Mouse (Mus musculus): Measurements from ENCODE around the gene Tnxb. TPM values are rescaled to one million over a fixed set of nuclear protein-coding genes. Genes with fewer than 3 reads are reported as not detected.
A peak's percentile ranks its signal among the peaks of the same experiment; 100 is the strongest.

Gene Tnxb
- polyA plus RNA-seq, 1 experiment from 2014 or later, result 0.04 TPM

- peaks cover 73% of the 10 kb centered on the region for H3K27me3 ChIP-seq (ENCODE audit: insufficient read depth, poor library complexity, severe bottlenecking)
- peak overlapping the region; percentile 47; the same call in 1 of the 2 replicates for H3K27ac ChIP-seq
- no peaks in the 10 kb centered on the region for H3K9me3 ChIP-seq
- peak overlapping the region; percentile 52 for H3K4me3 ChIP-seq
- H3K36me3 ChIP-seq, result no peaks in the 10 kb centered on the region
- WGBS, result 11% methylated on average over 93 of the region's 93 CpGs
- DNase-seq (ENCODE audit: low spot score), result no peak
- H3K4me1 ChIP-seq, result peaks cover 38% of the 10 kb centered on the region
Measured at GRCm38 (mm10) chr17:34671151-34672066, 1.1 kb downstream of the Tnxb start.

- no peaks in the 10 kb centered on the region for H3K9me3 ChIP-seq
- peaks cover 41% of the 10 kb centered on the region for H3K4me1 ChIP-seq
- no peak for DNase-seq (ENCODE audit: low spot score)
- peak overlapping the region; percentile 52 for H3K4me3 ChIP-seq
- peaks cover 82% of the 10 kb centered on the region for H3K27me3 ChIP-seq (ENCODE audit: insufficient read depth, poor library complexity, severe bottlenecking)
- 30% methylated on average over 49 of the region's 49 CpGs for WGBS
- H3K36me3 ChIP-seq, result no peaks in the 10 kb centered on the region
- no peak overlapping the region for H3K27ac ChIP-seq
Measured at GRCm38 (mm10) chr17:34672246-34672792, 2.0 kb downstream of the Tnxb start.

GRCm38 (mm10) chr17:34673139-34673538, 2.8 kb downstream of the Tnxb start:
- Histone ChIP-seq H3K36me3 (no peaks in the 10 kb centered on the region), H3K4me1 (peaks cover 41% of the 10 kb centered on the region), H3K27ac (no peak overlapping the region), H3K4me3 (no peak overlapping the region), H3K27me3 (ENCODE audit: insufficient read depth, poor library complexity, severe bottlenecking) (peaks cover 90% of the 10 kb centered on the region), H3K9me3 (no peaks in the 10 kb centered on the region)
- no peak for DNase-seq (ENCODE audit: low spot score)
- 78% methylated on average over 7 of the region's 7 CpGs for WGBS

- 39% methylated on average over 11 of the region's 11 CpGs for WGBS
- no peak for DNase-seq (ENCODE audit: low spot score)
- Histone ChIP-seq H3K27me3 (ENCODE audit: insufficient read depth, poor library complexity, severe bottlenecking) (peaks cover 97% of the 10 kb centered on the region), H3K4me3 (no peak overlapping the region), H3K27ac (no peak overlapping the region), H3K36me3 (no peaks in the 10 kb centered on the region), H3K4me1 (peaks cover 43% of the 10 kb centered on the region), H3K9me3 (no peaks in the 10 kb centered on the region)
Measured at GRCm38 (mm10) chr17:34674524-34675204, 4.3 kb downstream of the Tnxb start.

- H3K9me3 ChIP-seq, result no peaks in the 10 kb centered on the region
- H3K27ac ChIP-seq, result peak overlapping the region; percentile 36; the same call in 1 of the 2 replicates
- WGBS, result 54% methylated on average over 13 of the region's 13 CpGs
- no peak for DNase-seq (ENCODE audit: low spot score)
- H3K4me1 ChIP-seq, result peaks cover 50% of the 10 kb centered on the region
- H3K27me3 ChIP-seq (ENCODE audit: insufficient read depth, poor library complexity, severe bottlenecking), result peaks cover 97% of the 10 kb centered on the region
- H3K4me3 ChIP-seq, result no peak overlapping the region
- H3K36me3 ChIP-seq, result no peaks in the 10 kb centered on the region
Measured at GRCm38 (mm10) chr17:34675205-34676092, 5.1 kb downstream of the Tnxb start.

GRCm38 (mm10) chr17:34676093-34676460, 5.7 kb downstream of the Tnxb start:
- H3K27ac ChIP-seq, result no peak overlapping the region
- no peak for DNase-seq (ENCODE audit: low spot score)
- no peaks in the 10 kb centered on the region for H3K36me3 ChIP-seq
- no peak overlapping the region for H3K4me3 ChIP-seq
- no peaks in the 10 kb centered on the region for H3K9me3 ChIP-seq
- H3K4me1 ChIP-seq, result peaks cover 48% of the 10 kb centered on the region
- WGBS, result 73% methylated on average over 6 of the region's 6 CpGs
- peaks cover 94% of the 10 kb centered on the region for H3K27me3 ChIP-seq (ENCODE audit: insufficient read depth, poor library complexity, severe bottlenecking)

GRCm38 (mm10) chr17:34676671-34677070, 6.3 kb downstream of the Tnxb start:
- no peaks in the 10 kb centered on the region for H3K9me3 ChIP-seq
- H3K36me3 ChIP-seq, result no peaks in the 10 kb centered on the region
- H3K4me3 ChIP-seq, result no peak overlapping the region
- peaks cover 47% of the 10 kb centered on the region for H3K4me1 ChIP-seq
- H3K27ac ChIP-seq, result no peak overlapping the region
- 72% methylated on average over 12 of the region's 12 CpGs for WGBS
- peaks cover 88% of the 10 kb centered on the region for H3K27me3 ChIP-seq (ENCODE audit: insufficient read depth, poor library complexity, severe bottlenecking)
- no peak for DNase-seq (ENCODE audit: low spot score)

- peaks cover 60% of the 10 kb centered on the region for H3K4me1 ChIP-seq
- H3K36me3 ChIP-seq, result no peaks in the 10 kb centered on the region
- H3K27ac ChIP-seq, result no peak overlapping the region
- no peak overlapping the region for H3K4me3 ChIP-seq
- H3K9me3 ChIP-seq, result no peaks in the 10 kb centered on the region
- no peak for DNase-seq (ENCODE audit: low spot score)
- WGBS, result 81% methylated on average over 26 of the region's 26 CpGs
- peaks cover 58% of the 10 kb centered on the region for H3K27me3 ChIP-seq (ENCODE audit: insufficient read depth, poor library complexity, severe bottlenecking)
Measured at GRCm38 (mm10) chr17:34680191-34680590, 9.9 kb downstream of the Tnxb start.

GRCm38 (mm10) chr17:34680621-34681020, 10.3 kb downstream of the Tnxb start:
- Histone ChIP-seq H3K27ac (no peak overlapping the region), H3K4me3 (no peak overlapping the region), H3K36me3 (no peaks in the 10 kb centered on the region), H3K4me1 (peaks cover 60% of the 10 kb centered on the region), H3K9me3 (no peaks in the 10 kb centered on the region), H3K27me3 (ENCODE audit: insufficient read depth, poor library complexity, severe bottlenecking) (peaks cover 58% of the 10 kb centered on the region)
- WGBS, result 83% methylated on average over 4 of the region's 4 CpGs
- no peak for DNase-seq (ENCODE audit: low spot score)

GRCm38 (mm10) chr17:34681132-34681571, 10.8 kb downstream of the Tnxb start:
- H3K27me3 ChIP-seq (ENCODE audit: insufficient read depth, poor library complexity, severe bottlenecking), result peaks cover 56% of the 10 kb centered on the region
- DNase-seq (ENCODE audit: low spot score), result no peak
- WGBS, result 65% methylated on average over 17 of the region's 17 CpGs
- no peaks in the 10 kb centered on the region for H3K9me3 ChIP-seq
- H3K4me1 ChIP-seq, result peaks cover 59% of the 10 kb centered on the region
- H3K36me3 ChIP-seq, result no peaks in the 10 kb centered on the region
- H3K4me3 ChIP-seq, result no peak overlapping the region
- H3K27ac ChIP-seq, result peak overlapping the region; percentile 24; the same call in 1 of the 2 replicates

- 62% methylated on average over 11 of the region's 11 CpGs for WGBS
- Histone ChIP-seq H3K27ac (peak overlapping the region; percentile 57; the same call in 1 of the 2 replicates), H3K27me3 (ENCODE audit: insufficient read depth, poor library complexity, severe bottlenecking) (peaks cover 47% of the 10 kb centered on the region), H3K4me3 (no peak overlapping the region), H3K9me3 (no peaks in the 10 kb centered on the region), H3K4me1 (peaks cover 55% of the 10 kb centered on the region), H3K36me3 (no peaks in the 10 kb centered on the region)
- DNase-seq (ENCODE audit: low spot score), result no peak
Measured at GRCm38 (mm10) chr17:34681881-34682536, 11.7 kb downstream of the Tnxb start.

GRCm38 (mm10) chr17:34683179-34683578, 12.8 kb downstream of the Tnxb start:
- Histone ChIP-seq H3K27ac (no peak overlapping the region), H3K4me1 (peaks cover 55% of the 10 kb centered on the region), H3K27me3 (ENCODE audit: insufficient read depth, poor library complexity, severe bottlenecking) (peaks cover 36% of the 10 kb centered on the region), H3K9me3 (no peaks in the 10 kb centered on the region), H3K4me3 (no peak overlapping the region), H3K36me3 (no peaks in the 10 kb centered on the region)
- no peak for DNase-seq (ENCODE audit: low spot score)
- WGBS, result 65% methylated on average over 8 of the region's 8 CpGs

All from heart, embryonic 10.5 days (tissue).